Mouse (Mus musculus): ENCODE data around the gene Vmn1r29. TPM values are rescaled to one million over a fixed set of nuclear protein-coding genes. Genes with fewer than 3 reads are reported as not detected.
"Not testable (repeated sequence)": the region's sequence is repeated elsewhere in the genome, so short reads cannot be mapped to it uniquely, and the experiment has no call there.

Gene Vmn1r29
- polyA plus RNA-seq (2012; rRNA removed): not detected in 2 replicates

- no peak within 1 kb of the TSS for H3K4me3 ChIP-seq (ENCODE audit: insufficient read depth, low read length)
- no peak for TF ChIP-seq CTCF (IDR thresholded peaks at IDR 0.05; ENCODE audit: extremely low read depth, insufficient read depth, low read length)
- TF ChIP-seq POLR2A (IDR thresholded peaks at IDR 0.05; ENCODE audit: extremely low read depth, insufficient read depth, low read length): no peak
- no peak within 1 kb of the TSS for H3K27ac ChIP-seq (ENCODE audit: insufficient read depth, low read length)
- no peaks in the 10 kb centered on the region for H3K4me1 ChIP-seq (ENCODE audit: control insufficient read depth, insufficient read depth, low read length)
Measured at GRCm38 (mm10) chr6:58301249-58301648, at the start of gene Vmn1r29. Gene Vmn1r29 (plus strand): TSS chr6:58301549.

DNA sequence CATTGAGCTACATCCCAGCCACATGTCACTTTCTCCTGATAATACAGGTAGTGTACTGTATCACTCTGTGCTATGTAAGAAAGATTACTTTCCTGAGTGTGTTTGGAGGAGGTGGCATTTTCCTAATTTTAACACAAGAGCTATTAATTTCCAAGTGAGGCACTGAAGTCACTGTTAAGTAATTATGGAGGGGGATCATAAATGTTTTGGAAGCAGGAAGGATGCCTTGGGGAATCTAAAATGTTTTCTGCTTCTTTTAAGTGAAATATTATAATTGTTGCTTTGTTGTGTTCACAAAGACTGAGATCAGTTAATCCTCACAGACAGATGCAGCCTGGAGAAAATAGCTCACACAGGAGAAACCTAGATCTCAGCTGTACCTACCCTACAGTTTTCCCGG, 39.6 kb upstream of the Vmn1r29 start, which contains the start of gene Vmn1r28:
TSS of gene Vmn1r28 (plus strand) at position 301 of the 400 bp plus-strand sequence.
- no peak within 1 kb of the TSS for H3K27ac ChIP-seq (ENCODE audit: insufficient read depth, low read length)
- H3K4me1 ChIP-seq (ENCODE audit: control insufficient read depth, insufficient read depth, low read length): no peaks in the 10 kb centered on the region
- TF ChIP-seq CTCF (IDR thresholded peaks at IDR 0.05; ENCODE audit: extremely low read depth, insufficient read depth, low read length): no peak
- no peak for TF ChIP-seq POLR2A (IDR thresholded peaks at IDR 0.05; ENCODE audit: extremely low read depth, insufficient read depth, low read length)
- no peak within 1 kb of the TSS for H3K4me3 ChIP-seq (ENCODE audit: insufficient read depth, low read length)

- not testable (repeated sequence) for H3K4me1 ChIP-seq (ENCODE audit: control insufficient read depth, insufficient read depth, low read length); H3K4me3 ChIP-seq (ENCODE audit: insufficient read depth, low read length); H3K27ac ChIP-seq (ENCODE audit: insufficient read depth, low read length)
Measured at GRCm38 (mm10) chr6:58279661-58280060, 21.7 kb upstream of the Vmn1r29 start.

DNA sequence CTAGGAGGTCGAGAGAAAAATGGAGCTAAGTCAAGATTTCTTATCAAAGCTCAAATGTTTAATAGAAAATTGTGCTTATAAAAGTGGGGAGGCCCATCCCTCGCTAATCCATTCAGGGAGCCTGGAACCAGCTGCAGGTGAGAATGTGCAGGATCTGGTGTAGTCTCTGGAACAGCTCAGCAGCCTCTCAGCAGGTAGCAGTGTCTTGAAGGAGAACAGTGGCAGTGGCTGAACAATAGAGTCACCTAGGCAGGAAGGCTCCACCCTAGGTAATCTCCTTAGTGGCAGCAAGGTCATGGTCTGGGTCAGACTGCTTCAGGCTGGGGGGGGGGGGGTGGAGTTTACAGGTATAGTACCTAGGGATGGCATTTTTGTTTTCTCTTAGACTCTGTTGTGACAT, 9.1 kb upstream of the Vmn1r29 start:
- Histone ChIP-seq H3K27ac (ENCODE audit: insufficient read depth, low read length) (no peak overlapping the region), H3K4me3 (ENCODE audit: insufficient read depth, low read length) (no peak overlapping the region), H3K4me1 (ENCODE audit: control insufficient read depth, insufficient read depth, low read length) (no peaks in the 10 kb centered on the region)
- no peak for TF ChIP-seq POLR2A (IDR thresholded peaks at IDR 0.05; ENCODE audit: extremely low read depth, insufficient read depth, low read length)
- no peak for TF ChIP-seq CTCF (IDR thresholded peaks at IDR 0.05; ENCODE audit: extremely low read depth, insufficient read depth, low read length)

- H3K4me3 ChIP-seq (ENCODE audit: insufficient read depth, low read length); H3K27ac ChIP-seq (ENCODE audit: insufficient read depth, low read length); H3K4me1 ChIP-seq (ENCODE audit: control insufficient read depth, insufficient read depth, low read length): not testable (repeated sequence)
Measured at GRCm38 (mm10) chr6:58298511-58298910, 2.8 kb upstream of the Vmn1r29 start.

DNA sequence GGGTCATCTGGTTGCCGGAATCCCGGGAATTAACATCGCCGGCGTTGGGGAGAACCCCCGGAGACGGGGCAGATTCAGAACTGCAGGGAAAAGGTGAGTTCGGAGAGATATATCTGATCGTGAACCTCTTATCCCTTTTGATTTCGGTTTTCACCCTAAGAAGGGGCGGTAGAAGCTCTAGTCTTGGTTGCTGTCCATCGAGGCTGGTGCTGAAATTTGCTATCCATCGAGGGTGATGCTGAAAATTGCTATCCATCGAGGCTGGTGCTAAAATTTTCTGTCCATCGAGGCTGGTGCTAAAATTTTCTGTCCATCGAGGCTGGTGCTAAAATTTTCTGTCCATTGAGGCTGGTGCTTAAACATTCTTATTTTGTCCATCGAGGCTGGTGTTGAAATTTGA, 29.3 kb downstream of the Vmn1r29 start:
- not testable (repeated sequence) for H3K4me1 ChIP-seq (ENCODE audit: control insufficient read depth, insufficient read depth, low read length)

More for the DNA sequence above, 29.3 kb downstream of the Vmn1r29 start:
- not testable (repeated sequence) for H3K4me3 ChIP-seq (ENCODE audit: insufficient read depth, low read length); H3K27ac ChIP-seq (ENCODE audit: insufficient read depth, low read length)

Other genes with a start within 250 kb of the Vmn1r29 start
- gene Vmn1r27, start 82.7 kb upstream of the Vmn1r29 start, polyA plus RNA-seq (2012; rRNA removed): not detected in 2 replicates
- gene Vmn1r28, start 39.5 kb upstream of the Vmn1r29 start, polyA plus RNA-seq (2012; rRNA removed): not detected in 2 replicates
- not detected in 2 replicates for gene Vmn1r30, start 141.8 kb downstream of the Vmn1r29 start, polyA plus RNA-seq (2012; rRNA removed)
- gene Vmn1r31, start 173.8 kb downstream of the Vmn1r29 start, polyA plus RNA-seq (2012; rRNA removed): not detected in 2 replicates

Data from cortical plate, adult 2 months (tissue).